Mouse (Mus musculus): Measurements from ENCODE around the gene Rbms3. TPM values are rescaled to one million over a fixed set of nuclear protein-coding genes. Genes with fewer than 3 reads are reported as not detected.

The Rbms3 gene
- polyA plus RNA-seq, 1 experiment from 2014 or later: 15.2 TPM

DNA sequence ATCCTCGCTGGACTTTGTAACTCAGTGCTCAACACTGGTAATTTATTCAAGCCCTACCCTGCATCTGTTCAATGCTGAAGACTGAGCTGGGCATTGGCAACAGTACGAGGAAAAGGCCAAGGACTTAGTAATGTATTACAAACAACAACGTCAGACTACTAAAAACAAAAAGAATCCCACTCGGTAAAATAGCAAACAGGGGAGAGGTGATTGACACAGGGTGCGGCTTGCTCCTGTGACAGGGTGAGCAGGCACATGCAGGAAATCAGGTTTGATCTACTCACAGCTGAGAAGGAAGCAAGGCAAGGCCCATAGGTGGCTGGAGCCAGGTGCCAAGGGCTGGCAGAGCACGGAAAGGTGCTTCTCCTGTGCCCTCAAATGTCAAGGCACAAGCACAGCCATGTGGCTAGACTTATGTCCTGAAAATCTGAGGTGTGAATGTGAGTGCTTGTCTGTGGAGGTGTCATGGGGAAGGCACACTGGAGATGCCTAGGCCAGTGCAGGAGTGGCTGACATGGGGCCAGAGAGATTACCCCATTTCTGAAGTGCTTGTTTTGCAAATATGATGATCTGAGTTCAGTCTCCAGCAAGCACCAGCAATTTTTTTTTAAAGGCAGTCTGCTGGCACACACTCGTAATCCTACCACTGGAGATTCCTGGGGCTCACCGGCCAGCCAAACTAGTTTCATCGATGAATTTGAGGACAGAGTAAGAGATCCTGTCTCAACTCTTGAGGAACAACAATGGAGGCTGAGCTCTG, 251.4 kb downstream of the Rbms3 start:
- no peak for DNase-seq (ENCODE audit: low spot score)

DNA sequence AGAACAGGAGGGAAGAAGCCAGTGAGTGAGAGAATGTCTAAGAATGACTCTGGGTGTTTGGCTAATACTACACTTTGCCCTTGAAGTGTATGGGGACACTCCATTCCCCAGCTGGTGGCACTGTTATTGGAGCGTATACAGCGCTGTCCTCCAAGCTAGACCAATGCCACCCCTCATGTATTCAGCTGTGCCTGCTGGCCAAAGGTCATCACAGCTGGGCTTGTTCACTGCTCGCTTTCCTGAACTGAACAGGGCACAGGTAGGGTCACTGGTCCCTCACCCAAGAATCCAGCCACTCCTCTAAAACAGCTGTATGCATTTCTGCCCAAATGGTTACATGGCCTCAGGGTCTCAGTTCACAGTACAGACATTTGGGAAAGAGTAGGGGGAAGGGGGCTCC, 253.9 kb downstream of the Rbms3 start:
- DNase-seq (ENCODE audit: low spot score): no peak

DNA sequence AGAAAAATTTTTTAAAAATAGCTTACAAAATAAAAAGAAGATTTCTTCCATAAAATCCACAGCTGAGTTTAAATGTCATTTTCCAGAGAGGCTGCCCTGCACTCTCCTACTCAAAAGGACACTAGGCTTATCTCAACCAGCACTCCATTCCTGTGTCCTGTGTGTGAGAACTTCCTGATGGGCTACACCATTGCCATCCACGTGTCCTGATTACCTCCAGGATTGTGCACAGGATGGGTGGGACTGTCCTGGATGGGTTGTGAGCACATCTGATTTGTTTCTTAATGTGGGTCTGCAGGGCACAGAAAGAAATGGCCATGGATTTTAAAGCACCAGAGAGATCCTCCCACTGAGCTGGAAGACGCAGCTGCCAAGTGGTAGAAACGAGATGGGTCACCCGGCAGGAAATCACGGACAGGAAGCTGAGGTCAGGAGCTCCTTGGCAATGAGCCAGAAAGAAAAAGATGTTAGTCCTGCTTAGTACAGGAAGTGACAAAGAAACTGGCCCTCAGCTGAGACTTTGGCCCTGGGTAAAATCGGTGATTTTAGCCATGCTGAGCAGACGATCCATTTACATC, 256.5 kb downstream of the Rbms3 start:
- DNase-seq (ENCODE audit: low spot score): no peak

DNA sequence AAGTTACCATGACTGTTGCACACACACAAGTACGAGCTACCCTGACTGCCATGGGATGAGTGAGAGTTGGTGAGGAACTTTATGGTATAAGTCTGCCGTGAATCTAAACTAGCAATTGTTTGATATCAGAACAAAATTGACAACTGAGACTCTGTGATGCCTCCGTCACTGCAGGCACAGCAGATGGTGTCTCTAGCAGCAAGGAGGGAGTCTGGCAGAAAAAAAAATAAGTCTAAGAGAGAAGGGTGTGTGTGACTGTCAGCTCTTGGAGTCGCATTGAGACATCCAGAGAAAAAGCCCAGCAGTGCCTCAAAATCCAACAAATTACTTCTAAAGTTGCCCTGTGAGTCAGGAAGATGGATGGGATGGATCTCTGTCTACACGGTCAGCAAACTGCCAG, 257.7 kb downstream of the Rbms3 start:
- DNase-seq (ENCODE audit: low spot score): no peak

DNA sequence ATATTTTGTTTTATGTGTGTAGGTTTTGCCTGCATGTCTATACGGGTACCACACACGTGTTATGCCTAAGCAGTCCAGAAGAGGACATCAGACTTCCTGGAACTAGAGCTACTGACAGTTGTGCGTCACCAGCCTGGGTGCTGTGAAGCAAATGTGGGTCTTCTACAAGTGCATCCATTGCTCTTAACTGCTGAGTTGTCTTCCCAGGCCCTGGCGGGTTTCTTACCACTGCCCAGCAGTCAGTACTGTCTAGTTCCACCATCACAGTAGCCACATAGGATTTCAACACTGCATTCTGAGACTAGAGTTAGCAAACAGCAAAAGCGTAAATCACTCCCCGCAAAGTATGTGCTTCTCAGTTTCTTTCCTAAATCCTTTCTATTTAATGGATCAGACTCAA, 259.6 kb downstream of the Rbms3 start:
- no peak for DNase-seq (ENCODE audit: low spot score)

DNA sequence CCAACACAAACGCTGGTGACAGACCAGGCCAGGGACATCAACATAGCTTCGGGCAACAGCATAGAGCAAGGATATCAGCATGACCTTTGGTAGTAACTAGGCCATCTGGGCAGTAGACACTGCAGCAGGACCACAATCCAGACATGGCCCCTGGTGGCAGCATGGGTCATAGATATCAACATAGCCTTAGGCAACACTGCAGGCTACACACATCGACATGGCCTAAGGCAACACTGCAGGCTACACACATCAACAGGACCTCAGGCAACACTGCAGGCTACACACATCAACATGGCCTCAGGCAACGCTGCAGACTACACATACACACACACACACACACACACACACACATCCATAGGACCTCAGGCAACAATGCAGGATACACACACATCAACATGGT, 261.7 kb downstream of the Rbms3 start:
- DNase-seq (ENCODE audit: low spot score): no peak

DNA sequence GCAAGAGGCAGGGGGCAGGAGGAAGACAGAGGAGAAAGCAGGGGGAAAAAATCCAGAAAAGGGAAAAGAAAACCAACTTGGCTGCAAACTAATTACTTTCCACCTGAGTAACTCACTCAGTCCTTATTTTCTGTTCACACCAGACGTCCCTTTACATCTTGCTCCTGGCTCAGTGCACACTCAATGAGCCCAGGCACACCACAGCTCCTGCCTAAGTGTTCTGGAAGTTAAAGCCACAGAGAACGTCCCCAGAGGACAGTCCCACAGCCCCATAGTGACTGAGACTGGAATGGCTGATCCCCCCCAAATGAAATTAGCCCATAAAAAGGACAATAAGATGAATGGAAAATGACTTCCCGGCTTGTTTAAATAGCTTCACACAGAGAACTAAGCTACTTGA, 265.1 kb downstream of the Rbms3 start:
- DNase-seq (ENCODE audit: low spot score): no peak

DNA sequence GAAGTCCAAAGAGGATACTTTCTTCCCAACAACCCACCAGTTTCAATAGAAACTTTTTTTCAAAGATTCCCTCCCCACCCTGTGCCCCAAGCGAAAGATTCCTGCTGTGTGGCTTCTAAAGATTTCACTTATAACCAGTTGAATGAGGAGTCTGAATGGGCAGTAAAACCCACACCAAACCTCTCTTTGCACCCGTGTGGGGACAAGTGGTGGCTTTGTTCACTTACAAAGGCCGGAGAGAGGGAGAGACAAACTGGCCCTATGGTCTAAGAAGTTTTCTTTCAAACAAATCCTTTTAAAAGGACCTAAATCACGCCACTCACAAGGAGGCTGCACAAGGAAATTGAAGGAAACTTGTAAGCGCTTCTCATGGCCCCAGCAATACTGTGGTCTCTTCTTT, 268.3 kb downstream of the Rbms3 start:
- no peak for DNase-seq (ENCODE audit: low spot score)

DNA sequence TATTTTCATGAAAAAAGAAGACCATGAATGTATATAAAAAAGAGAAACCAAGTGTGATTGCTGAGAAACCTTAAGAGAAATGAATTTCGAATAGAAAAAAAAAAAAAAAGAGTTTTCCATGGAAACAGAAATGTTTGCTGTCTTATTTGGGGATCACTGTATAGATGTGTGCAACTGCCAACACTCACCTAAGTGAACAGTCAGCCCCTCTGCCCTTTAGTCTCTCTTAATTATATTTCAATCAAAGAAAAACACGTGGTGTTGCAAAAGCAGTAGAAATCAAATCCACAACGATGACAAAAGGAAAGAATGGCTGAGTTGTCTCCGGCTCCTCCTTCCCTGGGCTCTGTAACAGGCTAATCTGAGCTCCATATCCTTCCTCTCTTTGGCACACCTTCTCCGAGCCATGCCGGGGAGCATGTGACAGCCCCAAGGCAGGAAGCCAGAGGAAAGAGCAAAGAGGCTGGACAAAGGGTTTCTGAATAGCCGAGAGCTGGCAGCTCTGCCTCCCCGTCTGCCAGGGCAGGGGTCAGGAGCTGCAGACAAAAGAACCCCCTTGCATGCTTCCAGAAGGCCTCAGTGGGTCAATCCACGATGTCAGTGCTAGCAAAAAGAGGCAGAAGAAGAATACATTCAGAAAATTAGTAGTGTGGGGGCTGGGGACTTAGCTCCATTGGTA, 272.8 kb downstream of the Rbms3 start:
- no peak for DNase-seq (ENCODE audit: low spot score)

DNA sequence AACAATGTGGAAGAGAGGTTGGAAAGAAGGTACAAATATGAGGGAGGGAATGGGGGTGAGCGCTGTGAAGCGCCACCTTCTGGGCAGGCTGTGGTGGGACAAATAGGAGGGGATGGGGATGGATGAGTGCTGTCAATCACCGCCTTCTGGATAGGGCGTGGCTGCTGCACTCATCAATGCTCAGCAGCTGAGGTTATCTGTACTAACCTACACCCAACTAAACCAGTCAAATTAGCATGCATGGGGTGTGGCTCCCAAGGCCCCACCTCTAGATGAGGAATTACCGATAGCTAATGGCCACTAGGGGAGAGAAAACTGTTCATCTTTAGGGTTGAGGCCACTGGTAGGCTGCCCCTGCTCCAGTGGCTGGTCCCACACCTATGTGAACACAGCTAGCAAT, 274.2 kb downstream of the Rbms3 start:
- DNase-seq (ENCODE audit: low spot score): no peak

DNA sequence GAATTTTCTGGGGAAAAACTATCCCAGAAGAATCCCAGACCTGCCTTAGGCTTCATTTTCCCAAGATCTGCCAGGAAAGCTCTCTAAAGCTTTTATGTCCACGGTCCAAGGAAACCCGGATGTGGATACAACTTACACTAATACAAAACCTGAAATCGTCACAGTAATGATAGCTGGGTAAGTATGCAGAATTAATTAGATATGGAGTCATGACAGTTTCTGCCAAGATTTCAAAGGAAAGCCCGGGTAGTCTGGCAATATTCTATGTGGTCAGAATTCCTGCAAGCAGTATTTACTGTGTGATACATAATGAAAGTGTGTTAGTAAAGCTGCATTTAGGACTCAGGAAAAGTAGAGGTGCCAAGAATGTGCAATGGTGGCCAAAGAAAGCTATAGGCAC, 287.4 kb downstream of the Rbms3 start:
- DNase-seq (ENCODE audit: low spot score): no peak

DNA sequence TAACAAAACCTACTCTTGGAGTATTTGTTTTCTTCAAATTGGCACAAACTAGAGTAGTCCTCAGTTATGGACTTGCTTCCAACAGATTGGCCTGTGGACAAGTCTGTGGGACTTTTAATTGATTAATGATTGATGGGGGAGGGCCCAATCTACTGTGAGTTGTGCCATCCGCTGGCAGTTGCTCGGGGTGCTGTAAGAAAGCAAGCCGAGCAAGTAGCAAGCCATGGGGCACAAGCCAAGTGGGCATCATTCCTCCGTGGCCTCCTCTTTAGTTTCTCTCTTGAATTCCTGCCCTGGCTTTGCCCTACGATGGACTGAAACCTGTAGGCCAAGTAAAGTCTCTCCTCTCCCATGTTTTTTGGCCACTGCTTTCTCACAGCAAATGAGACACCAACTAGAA, 299.0 kb downstream of the Rbms3 start:
- no peak for DNase-seq (ENCODE audit: low spot score)

DNA sequence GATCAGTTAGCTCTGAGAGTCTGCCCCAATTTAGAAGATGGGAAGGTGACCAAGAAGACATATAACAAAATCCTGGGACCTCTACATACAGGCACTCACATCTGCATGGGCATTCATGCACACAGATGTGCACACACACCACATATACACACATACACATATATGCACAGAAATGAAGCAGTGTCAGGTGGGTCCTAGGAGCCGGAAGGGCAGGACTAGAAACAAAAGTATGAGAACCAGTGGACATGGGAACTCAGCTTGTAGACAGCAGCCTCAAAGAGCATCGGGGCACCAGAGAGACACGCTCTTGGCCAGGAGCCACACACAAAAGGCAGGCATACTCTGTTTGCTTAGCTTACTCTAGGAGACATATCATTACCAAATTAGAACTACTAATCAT, 310.4 kb downstream of the Rbms3 start:
- DNase-seq (ENCODE audit: low spot score): no peak

DNA sequence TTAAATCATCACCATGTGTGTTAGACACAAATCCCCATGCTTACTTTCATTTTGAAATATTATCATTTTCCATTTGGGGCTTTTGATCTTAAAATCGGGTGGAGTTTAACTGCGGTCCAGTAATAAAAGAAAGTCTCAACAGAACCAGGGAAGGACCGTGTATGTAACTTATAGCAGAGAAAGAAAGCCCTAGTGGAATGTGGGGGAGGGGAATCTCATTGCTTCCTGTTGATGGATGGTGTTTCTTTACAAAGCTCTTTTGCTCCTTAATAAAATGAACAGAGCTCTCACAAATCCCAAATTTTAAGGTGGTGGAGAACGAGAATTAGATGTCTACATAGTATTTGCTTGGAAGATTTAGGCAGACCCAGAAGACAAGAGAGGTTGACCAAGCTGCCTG, 311.3 kb downstream of the Rbms3 start:
- no peak for DNase-seq (ENCODE audit: low spot score)

DNA sequence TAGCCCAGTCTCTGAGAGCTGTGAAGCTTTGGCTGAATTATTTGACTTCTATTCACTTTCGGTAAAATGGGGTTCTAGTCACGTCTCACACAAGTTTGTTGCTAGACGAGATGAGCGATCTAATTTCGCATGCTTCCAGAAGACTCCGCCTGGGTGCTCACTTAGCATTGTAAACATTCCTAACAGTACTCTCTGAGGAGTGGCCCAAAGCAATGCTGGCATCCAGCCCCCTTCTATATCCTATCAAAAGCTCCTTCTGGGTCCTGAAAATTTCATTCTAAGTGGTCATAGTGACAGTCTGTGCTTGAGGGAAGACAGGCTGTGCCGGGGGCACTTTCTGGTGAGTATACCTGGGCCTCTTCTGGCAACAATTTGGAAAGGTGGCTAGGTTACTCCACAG, 312.5 kb downstream of the Rbms3 start:
- no peak for DNase-seq (ENCODE audit: low spot score)

DNA sequence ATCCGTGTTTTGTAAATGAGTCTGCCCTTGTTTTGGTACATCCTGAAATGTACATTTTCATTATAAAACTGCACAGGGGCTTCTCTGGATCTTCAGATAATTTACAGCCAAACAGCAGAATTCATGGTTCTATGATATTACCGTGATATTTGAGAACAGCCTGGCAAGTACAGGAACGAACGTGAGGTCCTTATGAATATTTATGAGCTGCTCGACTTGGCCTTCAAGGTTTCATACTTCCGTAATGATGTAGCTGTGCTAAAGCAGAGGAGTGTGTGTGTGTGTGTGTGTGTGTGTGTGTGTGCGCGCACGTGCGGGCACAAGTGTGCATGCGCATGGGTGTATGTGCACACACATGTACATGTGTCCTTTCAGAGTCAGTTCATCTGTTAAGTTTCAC, 316.1 kb downstream of the Rbms3 start:
- DNase-seq (ENCODE audit: low spot score): no peak

DNA sequence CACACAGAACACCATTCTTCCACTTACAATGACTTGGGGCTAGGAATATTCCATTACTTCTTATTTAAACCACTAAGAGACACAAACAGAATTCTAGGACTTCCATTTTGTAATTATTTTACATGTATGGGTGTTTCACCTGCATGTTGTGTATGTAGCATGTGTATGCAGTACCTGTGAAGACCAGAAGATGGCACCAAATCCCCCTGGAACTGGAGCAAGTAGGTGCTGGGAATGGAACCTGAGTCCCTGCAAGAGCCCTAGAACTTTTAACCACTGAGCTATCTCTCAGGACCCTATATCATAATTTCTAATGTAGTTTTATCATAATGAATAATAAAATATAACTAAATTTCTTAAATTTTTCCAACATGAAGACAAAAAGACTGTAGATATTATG, 319.9 kb downstream of the Rbms3 start:
- DNase-seq (ENCODE audit: low spot score): no peak

DNA sequence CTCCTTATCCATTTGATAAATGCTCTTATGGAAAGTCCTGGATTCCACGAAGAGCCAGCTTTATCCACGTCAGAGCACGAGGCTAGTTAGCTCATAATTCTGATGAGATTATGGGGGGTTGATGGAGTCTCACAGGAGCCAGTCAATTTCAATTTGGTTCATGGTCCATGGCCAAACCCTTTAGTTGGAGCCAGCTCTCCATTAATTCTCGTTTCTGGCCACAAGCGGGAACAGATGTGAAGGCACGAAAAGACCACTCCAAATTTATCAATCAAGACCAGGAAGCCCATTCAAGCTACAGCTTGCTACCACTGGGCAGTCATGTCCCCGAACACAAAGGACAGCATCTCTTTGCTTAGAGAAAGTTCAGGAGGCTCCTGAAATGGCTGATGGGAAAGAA, 330.7 kb downstream of the Rbms3 start:
- DNase-seq (ENCODE audit: low spot score): no peak

DNA sequence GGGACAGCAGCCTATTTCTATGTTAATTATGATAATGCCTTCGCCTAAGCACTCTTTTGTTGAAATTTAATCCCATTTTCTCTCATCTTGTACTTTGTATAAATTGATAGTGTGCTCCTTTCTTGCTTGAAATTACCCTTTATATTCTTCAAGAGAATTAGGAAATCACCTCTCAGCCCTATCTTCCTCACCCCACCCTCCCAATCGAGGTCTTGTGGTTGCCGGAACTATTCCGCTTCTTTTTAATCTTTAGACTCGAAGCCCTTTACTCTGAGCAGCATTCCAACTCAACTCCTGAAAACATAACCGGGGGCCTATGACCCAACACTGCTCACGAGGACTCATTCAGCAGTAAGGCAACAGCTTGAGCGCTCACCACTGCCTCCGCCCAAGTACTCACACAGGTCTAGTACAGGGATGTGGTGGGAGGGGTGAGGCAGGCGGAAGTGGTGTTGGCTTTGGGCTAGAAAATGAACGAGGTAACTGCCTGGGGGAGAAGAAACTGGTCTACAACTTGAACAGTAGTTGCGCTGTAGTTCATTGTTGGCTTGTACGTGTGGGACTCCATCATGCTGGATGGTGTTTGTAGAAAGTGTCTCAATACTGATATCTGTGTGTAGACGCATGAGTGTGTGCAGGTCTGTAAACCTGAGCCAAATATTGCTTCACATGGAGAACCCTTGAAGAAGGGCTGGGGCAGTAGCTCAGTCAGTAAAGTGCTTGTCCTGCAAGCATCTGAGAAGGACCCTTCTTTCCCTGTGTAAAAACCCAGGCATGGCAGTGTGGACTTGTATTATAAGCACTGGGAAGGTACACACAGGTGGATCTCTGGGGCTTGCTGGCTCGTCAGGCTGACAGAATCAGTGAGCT, 331.8 kb downstream of the Rbms3 start:
- DNase-seq (ENCODE audit: low spot score): no peak

DNA sequence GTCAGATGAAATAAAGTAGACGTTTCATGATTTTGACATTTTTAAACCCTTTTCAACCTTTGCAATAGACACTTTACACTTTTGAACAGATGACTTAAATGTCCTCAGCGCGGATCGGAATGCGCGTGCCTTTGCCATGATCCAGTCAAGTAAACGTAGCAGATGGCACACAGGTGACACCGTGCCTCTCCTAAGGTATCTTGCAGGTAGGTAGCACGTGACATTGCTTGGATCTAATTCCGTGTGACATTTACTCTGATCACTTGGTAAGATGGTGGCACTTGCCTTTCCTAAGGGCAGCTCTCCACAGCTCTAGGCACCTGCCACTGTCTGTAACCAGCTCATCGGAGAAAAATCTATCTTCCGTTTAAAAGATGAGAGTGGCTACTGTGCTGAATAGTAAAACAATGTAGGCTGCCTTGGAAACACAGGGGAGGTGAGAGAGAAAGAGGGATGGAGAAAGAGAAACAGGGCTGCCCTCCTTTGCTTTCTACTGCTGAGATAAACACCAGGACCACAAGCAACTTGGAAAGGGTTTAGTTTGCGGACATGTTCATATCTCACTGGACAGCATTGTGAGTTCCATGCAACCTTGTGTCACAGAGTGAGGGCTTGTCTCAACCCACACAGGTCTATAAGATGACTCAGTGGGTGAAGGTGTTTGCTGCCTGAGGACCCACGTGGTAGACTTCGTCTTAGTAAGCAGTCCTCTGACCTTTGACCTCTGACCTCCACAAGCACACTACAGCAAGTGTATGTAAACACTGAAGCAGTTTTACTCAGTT, 338.5 kb downstream of the Rbms3 start:
- no peak for DNase-seq (ENCODE audit: low spot score)

DNA sequence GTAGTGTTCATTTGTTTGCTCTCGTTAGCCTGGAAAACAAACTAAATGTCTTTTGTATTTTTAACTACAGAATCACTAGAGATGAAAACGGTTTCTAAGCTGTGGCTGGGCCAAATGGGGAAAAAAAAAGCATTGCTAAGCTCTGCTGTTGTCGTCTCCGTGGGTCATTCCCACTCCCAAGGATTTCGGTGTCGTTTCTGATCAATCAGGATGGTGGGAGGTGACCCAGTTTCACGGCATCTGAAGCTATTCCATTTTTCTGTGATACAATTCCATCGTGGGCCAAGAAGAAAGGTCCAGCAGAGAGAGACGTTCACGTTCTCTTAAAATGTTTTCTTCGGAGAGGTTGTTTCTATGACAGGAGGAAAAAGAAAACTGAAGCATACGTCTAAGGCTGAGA, 354.9 kb downstream of the Rbms3 start:
- DNase-seq (ENCODE audit: low spot score): no peak
